Mouse (Mus musculus) gastrocnemius, adult 18-20 months (tissue): Measurements from ENCODE around the gene Ern1. TPM values are rescaled to one million over a fixed set of nuclear protein-coding genes. Genes with fewer than 3 reads are reported as not detected.
A peak's percentile ranks its signal among the peaks of the same experiment; 100 is the strongest.

Source experiments
- DNase-seq: peaks from one replicate; pipeline ENCODE4 v3.0.0; 2021; ENCODE audit warnings: low spot score
- total RNA-seq, 2 experiments: library from RNA; stranded (reverse); gene quantifications; 2 replicates each; pipeline ENCODE4 v1.2.3; 2021

Gene Ern1
- total RNA-seq, 2 experiments from 2014 or later = 6.6 to 9.1 TPM

GRCm38 (mm10) chr11:106351253-106351652 is 136.4 kb downstream of the Ern1 start:
- no peak for DNase-seq

- DNase-seq = peak; percentile 82
Measured at GRCm38 (mm10) chr11:106350853-106351252, 136.8 kb downstream of the Ern1 start.

DNA sequence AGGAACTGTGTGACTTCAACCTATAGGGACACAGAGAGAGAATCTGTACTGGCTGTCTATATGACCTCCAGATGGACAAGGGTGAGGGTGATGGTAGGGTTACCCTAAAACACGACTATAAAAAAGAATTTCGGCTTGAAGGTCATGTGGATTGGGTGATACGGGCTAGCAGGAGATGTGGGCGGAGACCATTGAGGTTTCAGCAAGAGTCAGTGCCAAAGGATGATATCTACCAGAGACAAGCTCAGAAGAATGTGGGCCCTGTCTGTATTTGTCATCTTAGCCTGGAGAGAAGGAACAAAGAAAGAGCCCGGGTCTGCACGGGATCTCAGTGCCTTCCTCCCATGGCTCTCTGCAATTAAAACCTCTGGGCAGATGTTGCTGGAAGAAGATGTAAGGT is 137.9 kb downstream of the Ern1 start:
- no peak for DNase-seq

DNA sequence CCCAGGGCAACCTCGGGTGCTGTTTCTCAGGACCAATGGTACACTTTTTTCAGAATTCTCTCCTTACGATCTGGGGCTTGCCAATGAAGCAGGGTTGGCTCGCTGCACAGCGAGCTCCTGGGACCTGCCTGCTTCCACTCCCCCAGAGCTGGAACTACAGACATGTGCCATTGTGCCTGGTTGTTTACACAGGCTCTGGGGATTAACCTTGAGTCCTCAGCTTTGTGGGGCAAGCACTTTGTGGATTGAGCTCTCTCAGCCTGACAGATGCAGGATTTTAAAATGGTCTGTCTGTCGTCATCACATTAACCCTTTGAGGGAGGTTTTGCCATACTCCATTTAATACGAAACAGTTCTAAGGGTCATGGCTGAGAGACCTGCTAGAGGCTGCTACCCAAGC is 142.7 kb downstream of the Ern1 start:
- no peak for DNase-seq

Other genes starting within 250 kb of the Ern1 start
- gene Ftsj3, start 231.8 kb downstream of the Ern1 start, total RNA-seq = 10 to 100 TPM; 20.7 to 20.9 TPM
- 100 to 1,000 TPM; 124 to 135 TPM for gene Psmc5, start 231.7 kb downstream of the Ern1 start, total RNA-seq
- gene Smarcd2, start 214.9 kb downstream of the Ern1 start, total RNA-seq = 10 to 100 TPM in 1 of 2 experiments, 1 to 10 TPM in 1; 7.8 to 12.0 TPM
- gene Tcam1, start 211.2 kb downstream of the Ern1 start, total RNA-seq = under 1 TPM; 0.07 to 0.11 TPM
- not detected for gene Gh, start 186.0 kb downstream of the Ern1 start, total RNA-seq
- gene Cd79b, start 173.1 kb downstream of the Ern1 start, total RNA-seq = under 1 TPM; 0.18 to 0.33 TPM
- gene Scn4a, start 134.6 kb downstream of the Ern1 start, total RNA-seq = 100 to 1,000 TPM; 472 to 505 TPM
- 1 to 10 TPM; 4.8 to 5.7 TPM for gene Prr29, start 122.4 kb downstream of the Ern1 start, total RNA-seq
- gene Icam2, start 99.8 kb downstream of the Ern1 start, total RNA-seq = 1 to 10 TPM; 3.3 to 7.8 TPM
- 10 to 100 TPM; 64.8 to 69.4 TPM for gene Tex2, start 125.6 kb upstream of the Ern1 start, total RNA-seq